Mouse (Mus musculus) neural tube, embryonic 15.5 days (tissue): Measurements from ENCODE around the gene Ethe1. TPM values are rescaled to one million over a fixed set of nuclear protein-coding genes. Genes with fewer than 3 reads are reported as not detected.

ENCODE experiments used
- ATAC-seq: fragments of 200-750 bp; cut with Nextera tagmentation; 2 replicates; pipeline ENCODE4 v1.8.0; 2017; ENCODE audit warnings: mild to moderate bottlenecking, moderate TSS enrichment, moderate library complexity; ENCODE audit not compliant: low FRiP score
- H3K27ac ChIP-seq: fragments of 300-500 bp; sonication (generic); replicated peaks from 2 replicates; pipeline ENCODE4 v1.5.1; 2015; ENCODE audit warnings: mild to moderate bottlenecking, inconsistent platforms
- H3K27me3 ChIP-seq: fragments of 300-500 bp; sonication (generic); replicated peaks from 2 replicates; pipeline ENCODE4 v1.6.1; 2015; ENCODE audit warnings: inconsistent platforms
- H3K36me3 ChIP-seq: fragments of 300-500 bp; sonication (generic); 2 replicates; pipeline ENCODE4 v1.6.1; 2015; ENCODE audit warnings: inconsistent platforms
- H3K4me1 ChIP-seq: fragments of 300-500 bp; sonication (generic); 2 replicates; pipeline ENCODE4 v1.6.1; 2015; ENCODE audit warnings: inconsistent platforms
- H3K4me2 ChIP-seq: fragments of 300-500 bp; sonication (generic); 2 replicates; pipeline ENCODE4 v1.6.1; 2015; ENCODE audit warnings: inconsistent platforms, mild to moderate bottlenecking, moderate library complexity
- H3K4me3 ChIP-seq: fragments of 300-500 bp; sonication (generic); replicated peaks from 2 replicates; pipeline ENCODE4 v1.5.1; 2015; ENCODE audit warnings: mild to moderate bottlenecking, inconsistent platforms
- H3K9ac ChIP-seq: fragments of 300-500 bp; sonication (generic); replicated peaks from 2 replicates; pipeline ENCODE4 v1.6.1; 2015; ENCODE audit warnings: mild to moderate bottlenecking, inconsistent platforms
- H3K9me3 ChIP-seq: fragments of 300-500 bp; sonication (generic); replicated peaks from 2 replicates; pipeline ENCODE4 v1.6.1; 2016; ENCODE audit warnings: inconsistent platforms
- WGBS: fragments of 180-500 bp; shearing (Covaris S2); methylation state at CpG from one replicate; pipeline ENCODE4 v1.1.7; 2015; ENCODE audit warnings: mixed read lengths; 5-methylcytosine and 5-hydroxymethylcytosine counted together
- polyA plus RNA-seq: library from polyadenylated mRNA; unstranded; fragments of >200 nt; fragmentation: Nextera tagmentation; extraction: Ambion mirVana; gene quantifications from 2 replicates; pipeline ENCODE4 v1.2.1, GENCODE M21; 2015

Gene Ethe1
- polyA plus RNA-seq, 1 experiment from 2014 or later, result 29.3 TPM

DNA sequence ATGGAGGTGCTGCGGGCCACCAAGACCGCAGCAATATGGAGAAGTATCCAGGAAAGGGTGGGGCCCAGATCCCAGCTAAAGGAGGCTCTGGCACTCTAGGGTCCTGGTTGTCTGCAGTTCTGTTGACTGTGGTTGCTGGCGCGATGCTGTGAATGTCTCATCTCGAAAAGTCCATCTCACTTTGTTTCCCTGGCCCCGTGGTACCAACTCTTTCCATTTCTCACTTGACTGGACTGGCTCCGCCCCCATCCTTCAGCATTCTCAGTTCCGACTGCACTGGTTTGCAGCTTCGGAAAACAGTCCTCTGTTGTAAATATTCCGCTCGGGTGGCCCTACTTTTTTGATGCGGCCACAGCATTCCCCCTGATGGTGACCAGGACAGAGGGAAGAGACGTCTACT, 53.1 kb downstream of the Ethe1 start:
- Histone ChIP-seq H3K4me2 (no peak overlapping the region), H3K36me3 (no peaks in the 10 kb centered on the region), H3K27me3 (peaks cover 63% of the 10 kb centered on the region), H3K27ac (no peak overlapping the region), H3K4me1 (peaks cover 20% of the 10 kb centered on the region), H3K9me3 (no peaks in the 10 kb centered on the region), H3K9ac (no peak overlapping the region), H3K4me3 (no peak overlapping the region)
- ATAC-seq, result no peak
- 64% methylated on average over 13 of the region's 13 CpGs for WGBS

DNA sequence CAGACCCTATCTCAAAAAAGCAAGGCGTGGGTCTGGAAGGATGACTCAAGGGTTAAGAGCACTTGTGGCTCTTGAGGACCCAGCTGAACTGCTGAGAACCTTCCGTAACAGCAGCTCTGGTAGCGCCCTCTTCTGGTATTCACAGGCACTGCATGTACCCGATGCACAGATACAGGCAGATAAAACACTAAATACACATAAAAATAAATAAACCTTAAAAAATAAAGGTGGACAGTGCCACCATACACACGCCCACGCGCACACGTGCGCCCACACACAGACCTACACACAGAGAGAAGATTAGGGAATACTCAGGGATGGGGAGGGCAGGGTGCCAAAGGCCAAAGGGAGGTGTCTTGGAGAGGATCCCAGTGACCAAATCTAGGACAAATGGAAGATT, 55.1 kb downstream of the Ethe1 start:
- Histone ChIP-seq H3K27me3 (peaks cover 45% of the 10 kb centered on the region), H3K36me3 (no peaks in the 10 kb centered on the region), H3K9ac (no peak overlapping the region), H3K4me1 (peaks cover 12% of the 10 kb centered on the region), H3K9me3 (no peaks in the 10 kb centered on the region), H3K27ac (no peak overlapping the region), H3K4me2 (no peak overlapping the region), H3K4me3 (no peak overlapping the region)
- WGBS, result 7% methylated on average over 9 of the region's 9 CpGs
- ATAC-seq, result no peak

DNA sequence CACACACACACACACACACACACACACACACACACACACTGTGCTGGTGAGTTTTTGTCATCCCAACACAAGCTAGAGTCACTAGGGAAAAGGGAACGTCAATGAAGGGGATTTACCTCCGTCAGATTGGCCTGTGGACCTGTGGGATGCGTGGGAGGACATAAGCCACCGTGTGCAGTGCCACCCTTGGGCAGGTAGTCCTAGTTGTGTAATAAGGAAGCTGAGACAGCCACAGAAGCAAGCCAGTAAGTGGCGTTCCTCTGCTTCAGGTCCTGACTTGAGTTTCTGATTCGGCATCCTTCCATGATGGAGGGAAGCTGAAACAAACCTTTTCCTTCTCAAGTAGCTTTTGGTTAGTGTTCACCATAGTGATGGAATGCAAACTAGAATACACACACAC, 57.1 kb downstream of the Ethe1 start:
- Histone ChIP-seq H3K27me3 (peaks cover 25% of the 10 kb centered on the region), H3K9ac (no peak overlapping the region), H3K27ac (no peak overlapping the region), H3K36me3 (no peaks in the 10 kb centered on the region), H3K4me1 (no peaks in the 10 kb centered on the region), H3K9me3 (no peaks in the 10 kb centered on the region), H3K4me3 (no peak overlapping the region), H3K4me2 (no peak overlapping the region)
- WGBS, result 79% methylated on average over 6 of the region's 6 CpGs
- ATAC-seq, result no peak

DNA sequence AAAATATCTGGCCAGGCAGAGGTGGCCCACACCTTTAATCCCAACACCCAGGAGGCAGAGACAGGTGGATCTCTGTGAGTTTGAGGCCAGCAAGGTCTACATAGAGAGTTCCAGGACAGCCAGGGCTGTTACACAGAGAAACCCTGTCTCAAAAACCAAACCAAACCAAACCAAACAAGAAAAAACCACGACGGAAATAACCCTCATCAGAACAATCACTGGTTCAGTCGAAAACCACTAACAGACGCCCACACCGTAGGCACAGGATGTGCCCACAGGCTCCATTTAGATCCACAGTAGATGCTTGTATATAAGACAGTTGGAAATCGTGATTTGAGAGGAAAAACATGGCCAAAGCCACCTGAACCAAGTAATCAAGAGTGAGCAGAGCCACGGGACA, 57.7 kb downstream of the Ethe1 start:
- no peak overlapping the region for H3K9ac ChIP-seq
- no peaks in the 10 kb centered on the region for H3K36me3 ChIP-seq
- no peak overlapping the region for H3K4me3 ChIP-seq
- no peaks in the 10 kb centered on the region for H3K9me3 ChIP-seq
- no peak overlapping the region for H3K27ac ChIP-seq
- H3K27me3 ChIP-seq, result peaks cover 20% of the 10 kb centered on the region
- H3K4me1 ChIP-seq, result no peaks in the 10 kb centered on the region
- no peak for ATAC-seq
- no peak overlapping the region for H3K4me2 ChIP-seq
- 76% methylated on average over 7 of the region's 7 CpGs for WGBS

DNA sequence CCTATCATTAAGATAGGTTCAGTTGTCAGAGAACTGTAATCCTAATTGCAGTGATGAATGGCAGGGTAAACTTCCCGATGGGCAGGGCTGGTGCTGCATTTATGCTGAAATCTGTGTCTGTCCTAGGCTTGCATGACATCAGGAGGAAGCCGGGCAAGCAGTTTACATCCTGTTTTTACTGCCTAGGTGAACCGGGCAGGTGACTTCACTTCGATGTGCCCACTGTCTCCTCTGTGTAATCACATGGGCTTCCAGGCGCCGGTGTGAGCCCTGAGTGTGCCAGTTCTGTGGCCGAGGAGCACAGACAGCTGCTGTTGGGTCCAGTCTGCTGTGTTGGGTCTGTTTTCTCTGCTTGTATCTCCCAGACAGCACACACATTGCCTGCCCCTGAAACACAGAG, 59.1 kb downstream of the Ethe1 start:
- no peak overlapping the region for H3K4me2 ChIP-seq
- no peaks in the 10 kb centered on the region for H3K4me1 ChIP-seq
- no peak overlapping the region for H3K4me3 ChIP-seq
- no peaks in the 10 kb centered on the region for H3K9me3 ChIP-seq
- no peak overlapping the region for H3K27ac ChIP-seq
- 79% methylated on average over 7 of the region's 7 CpGs for whole genome bisulfite sequencing
- peaks cover 9% of the 10 kb centered on the region; the same call in 1 of the 2 replicates for H3K27me3 ChIP-seq
- H3K36me3 ChIP-seq, result no peaks in the 10 kb centered on the region
- ATAC-seq, result no peak
- no peak overlapping the region for H3K9ac ChIP-seq

DNA sequence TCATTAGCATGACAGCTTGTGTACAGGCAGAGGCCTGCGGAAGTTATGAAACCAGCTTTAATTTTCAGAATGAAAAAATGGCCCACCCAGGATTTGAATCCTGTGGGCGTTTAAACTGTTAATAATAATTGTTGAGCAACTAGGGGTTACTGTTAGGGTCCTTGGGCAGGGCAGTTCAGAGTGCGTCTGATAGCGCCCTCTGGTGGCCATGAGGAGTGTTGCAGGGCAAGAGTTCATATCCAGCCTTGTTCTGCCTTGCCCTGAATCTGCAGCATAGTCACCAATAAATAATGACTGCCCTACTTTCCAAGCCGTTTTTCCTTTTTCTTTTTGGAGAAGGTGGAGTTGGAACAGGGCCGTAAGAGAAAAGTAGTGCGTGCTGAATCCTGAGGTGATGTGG, 66.3 kb downstream of the Ethe1 start:
- Histone ChIP-seq H3K4me1 (no peaks in the 10 kb centered on the region), H3K27ac (no peak overlapping the region), H3K4me2 (no peak overlapping the region), H3K4me3 (no peak overlapping the region), H3K36me3 (no peaks in the 10 kb centered on the region), H3K9me3 (no peaks in the 10 kb centered on the region), H3K9ac (no peak overlapping the region), H3K27me3 (no peaks in the 10 kb centered on the region)
- ATAC-seq, result no peak
- 21% methylated on average over 7 of the region's 7 CpGs for WGBS

Other genes with a start within 250 kb of the Ethe1 start
- gene Lypd5, start 238.3 kb upstream of the Ethe1 start, polyA plus RNA-seq, result 0.06 TPM in 1 of 2 replicates, not detected in the other
- 3.0 and 11.2 TPM in 2 replicates for gene Kcnn4, start 217.3 kb upstream of the Ethe1 start, polyA plus RNA-seq
- gene Smg9, start 187.9 kb upstream of the Ethe1 start, polyA plus RNA-seq, result 34.4 and 38.3 TPM in 2 replicates
- gene Irgc1, start 135.2 kb upstream of the Ethe1 start, polyA plus RNA-seq, result not detected in 2 replicates
- 1.7 and 4.6 TPM in 2 replicates for gene Plaur, start 125.1 kb upstream of the Ethe1 start, polyA plus RNA-seq
- gene Cadm4, start 105.5 kb upstream of the Ethe1 start, polyA plus RNA-seq, result 67.2 and 90.6 TPM in 2 replicates
- gene Zfp428, start 80.5 kb upstream of the Ethe1 start, polyA plus RNA-seq, result 215 and 282 TPM in 2 replicates
- 0.98 and 1.2 TPM in 2 replicates for gene AC161166.1, start 75.1 kb upstream of the Ethe1 start, polyA plus RNA-seq
- gene Irgq, start 56.9 kb upstream of the Ethe1 start, polyA plus RNA-seq, result 18.8 and 21.1 TPM in 2 replicates
- gene Pinlyp, start 41.4 kb upstream of the Ethe1 start, polyA plus RNA-seq, result 0.51 TPM in 1 of 2 replicates, not detected in the other
- gene Xrcc1, start 41.3 kb upstream of the Ethe1 start, polyA plus RNA-seq, result 60.2 and 75.0 TPM in 2 replicates
- 12.9 and 17.5 TPM in 2 replicates for gene Zfp575, start 98 bp downstream of the Ethe1 start, polyA plus RNA-seq
- gene Phldb3, start 23.2 kb downstream of the Ethe1 start, polyA plus RNA-seq, result 0.37 TPM in 1 of 2 replicates, not detected in the other
- 0.36 and 0.78 TPM in 2 replicates for gene Lypd3, start 49.0 kb downstream of the Ethe1 start, polyA plus RNA-seq
- gene Tex101, start 89.1 kb downstream of the Ethe1 start, polyA plus RNA-seq, result not detected in 2 replicates
- not detected in 2 replicates for gene BC049730, start 121.7 kb downstream of the Ethe1 start, polyA plus RNA-seq
- not detected in 2 replicates for gene Gm4763, start 139.4 kb downstream of the Ethe1 start, polyA plus RNA-seq
- 0.19 and 0.20 TPM in 2 replicates for gene Cd177, start 172.8 kb downstream of the Ethe1 start, polyA plus RNA-seq
- 0.29 and 0.74 TPM in 2 replicates for gene Ceacam10, start 189.7 kb downstream of the Ethe1 start, polyA plus RNA-seq